27 mouse cellular contexts compared by ENCODE assay signal in genomic region chr6:113156064-113156463, GRCm38 (mm10). TPM values are rescaled to one million over a fixed set of nuclear protein-coding genes. Genes with fewer than 3 reads are reported as not detected.
DNase-seq lines count a peak whose midpoint lies in the region; ATAC-seq and TF ChIP-seq lines count a peak whose summit lies in the region.
"Had no signal": no experiment of that assay in that cellular context is flagged by ENCODE, and none has a peak within 500 bp of the region (broad histone marks: within the 10 kb centered on the region; RNA-seq: fewer than 3 reads in every experiment).

No protein-coding gene starts in this region.

- H3K36me3 ChIP-seq in intestine, embryonic 14.5 days (ENCODE audit: control insufficient read depth, insufficient read depth, low read length), result peaks cover 61% of the 10 kb centered on the region
- peaks cover 17% of the 10 kb centered on the region for H3K36me3 ChIP-seq in intestine, embryonic 15.5 days
- peaks cover 21% of the 10 kb centered on the region for H3K36me3 ChIP-seq in stomach, postnatal 0 days (ENCODE audit: control insufficient read depth, insufficient read depth, low read length)

- H3K9ac ChIP-seq in intestine, embryonic 14.5 days (ENCODE audit: low read length), result no peak overlapping the region
- H3K9ac ChIP-seq in intestine, embryonic 15.5 days, result no peak overlapping the region
- H3K9ac ChIP-seq in stomach, postnatal 0 days (ENCODE audit: low read length), result no peak overlapping the region
- H3K9ac ChIP-seq: embryonic facial prominence, embryonic 13.5 days; embryonic facial prominence, embryonic 15.5 days; forebrain, embryonic 13.5 days; forebrain, embryonic 15.5 days had no signal

- H3K27ac ChIP-seq in intestine, embryonic 14.5 days (ENCODE audit: low read depth), result no peak overlapping the region
- no peak overlapping the region for H3K27ac ChIP-seq in intestine, embryonic 15.5 days
- no peak overlapping the region for H3K27ac ChIP-seq in stomach, postnatal 0 days (replicated peaks)
- H3K27ac ChIP-seq: embryonic facial prominence, embryonic 13.5 days; embryonic facial prominence, embryonic 15.5 days; forebrain, embryonic 13.5 days; forebrain, embryonic 15.5 days had no signal

- no peak for TF ChIP-seq EP300 in stomach, postnatal 0 days (optimal IDR thresholded peaks at IDR 0.05)

- no peak; the same call in 1 of the 2 replicates for ATAC-seq in intestine, embryonic 14.5 days (replicated peaks; ENCODE audit: low FRiP score, low TSS enrichment, low read depth)
- no peak for ATAC-seq in intestine, embryonic 15.5 days
- peak; percentile 88 for ATAC-seq in stomach, postnatal 0 days (ENCODE audit: low FRiP score, low TSS enrichment)
- ATAC-seq: CD4-positive, CD25-positive, alpha-beta regulatory T cell, adult 4 months; forebrain, embryonic 13.5 days; forebrain, embryonic 15.5 days; Patski had no signal

- no peak for TF ChIP-seq CTCF in stomach, postnatal 0 days (IDR thresholded peaks at IDR 0.05; ENCODE audit: low read depth)

- 86% methylated on average over 4 of the region's 4 CpGs for WGBS in intestine, embryonic 14.5 days
- whole genome bisulfite sequencing in intestine, embryonic 15.5 days, result 85% methylated on average over 4 of the region's 4 CpGs
- WGBS in stomach, postnatal 0 days, result 80% methylated on average over 4 of the region's 4 CpGs

- no peak overlapping the region for H3K4me2 ChIP-seq in intestine, embryonic 14.5 days (ENCODE audit: low read length)
- no peak overlapping the region for H3K4me2 ChIP-seq in intestine, embryonic 15.5 days (replicated peaks)
- H3K4me2 ChIP-seq in stomach, postnatal 0 days (replicated peaks; ENCODE audit: low read depth), result no peak overlapping the region
- H3K4me2 ChIP-seq: embryonic facial prominence, embryonic 13.5 days; embryonic facial prominence, embryonic 15.5 days; forebrain, embryonic 13.5 days; forebrain, embryonic 15.5 days had no signal

- no peaks in the 10 kb centered on the region for H3K9me3 ChIP-seq in intestine, embryonic 14.5 days (ENCODE audit: control insufficient read depth, low read length)
- no peaks in the 10 kb centered on the region for H3K9me3 ChIP-seq in intestine, embryonic 15.5 days
- H3K9me3 ChIP-seq in stomach, postnatal 0 days (ENCODE audit: control insufficient read depth, low read length), result no peaks in the 10 kb centered on the region
- H3K9me3 ChIP-seq: embryonic facial prominence, embryonic 13.5 days; embryonic facial prominence, embryonic 15.5 days; forebrain, embryonic 13.5 days; forebrain, embryonic 15.5 days; G1E had no signal

- DNase-seq in heart, adult 11 months, result peak; percentile 44
- DNase-seq in heart, adult 8-10 months (ENCODE audit: low spot score), result no peak
- peak; percentile 39 for DNase-seq in intestine, embryonic 14.5 days (ENCODE audit: low spot score)
- peak; percentile 38 for DNase-seq in R1 (ENCODE audit: low read depth, low spot score)
- no peak for DNase-seq in stomach, postnatal 0 days (ENCODE audit: low spot score)
- DNase-seq in right cerebral cortex, postnatal 14 days, result no peak
- DNase-seq: adrenal gland, adult 2 months; adrenal gland, postnatal 10 days; adrenal gland, postnatal 25 days; B cell, adult 2 months; cerebellum, adult 11 months; cerebellum, adult 18-20 months; cerebellum, adult 8-10 months; cerebellum, adult 9-11 months; cerebellum, postnatal 14 days; cerebellum, postnatal 36 days; embryo, embryonic 11 days had no signal

- H3K4me3 ChIP-seq in intestine, embryonic 14.5 days (ENCODE audit: low read depth, low read length), result no peak overlapping the region
- H3K4me3 ChIP-seq in intestine, embryonic 15.5 days (replicated peaks), result no peak overlapping the region
- H3K4me3 ChIP-seq in stomach, postnatal 0 days (ENCODE audit: low read depth, low read length), result no peak overlapping the region
- H3K4me3 ChIP-seq: embryonic facial prominence, embryonic 13.5 days; embryonic facial prominence, embryonic 15.5 days; forebrain, embryonic 13.5 days; forebrain, embryonic 15.5 days had no signal

- no peaks in the 10 kb centered on the region for H3K4me1 ChIP-seq in intestine, embryonic 14.5 days (replicated peaks; ENCODE audit: control insufficient read depth, insufficient read depth, low read length)
- H3K4me1 ChIP-seq in intestine, embryonic 15.5 days (replicated peaks), result no peaks in the 10 kb centered on the region
- H3K4me1 ChIP-seq in stomach, postnatal 0 days (replicated peaks; ENCODE audit: control insufficient read depth, insufficient read depth), result no peaks in the 10 kb centered on the region
- H3K4me1 ChIP-seq: embryonic facial prominence, embryonic 13.5 days; embryonic facial prominence, embryonic 15.5 days; forebrain, embryonic 13.5 days; forebrain, embryonic 15.5 days had no signal

- H3K27me3 ChIP-seq in intestine, embryonic 14.5 days (replicated peaks; ENCODE audit: control insufficient read depth, insufficient read depth, low read length), result no peaks in the 10 kb centered on the region
- H3K27me3 ChIP-seq in intestine, embryonic 15.5 days (replicated peaks), result no peaks in the 10 kb centered on the region
- H3K27me3 ChIP-seq in stomach, postnatal 0 days (ENCODE audit: control insufficient read depth, insufficient read depth, low read length), result no peaks in the 10 kb centered on the region
- H3K27me3 ChIP-seq: CH12.LX; embryonic facial prominence, embryonic 13.5 days; embryonic facial prominence, embryonic 15.5 days; forebrain, embryonic 13.5 days; forebrain, embryonic 15.5 days; Patski had no signal

RNA-seq across cellular contexts. Expression of gene Lhfpl4, which starts 39.1 kb away (rescaled TPM):
- under 1 TPM; 0.29 to 0.59 (median 0.32) TPM for total RNA-seq in heart, adult 8-10 months (2022)
- 1.1 and 1.2 TPM in 2 replicates for polyA plus RNA-seq in intestine, embryonic 14.5 days (2014; fragmentation: Nextera tagmentation; extraction: Ambion mirVana)
- 1.7 and 2.3 TPM in 2 replicates for polyA plus RNA-seq in intestine, embryonic 15.5 days (2015; fragmentation: Nextera tagmentation; extraction: Ambion mirVana)
- 0.84 and 0.93 TPM in 2 replicates for polyA plus RNA-seq in stomach, postnatal 0 days (2015; fragmentation: Nextera tagmentation; extraction: Ambion mirVana)
- total RNA-seq: common myeloid progenitor, adult 5-6 weeks had no signal
- polyA plus RNA-seq: G1E had no signal

Comparison
In these comparisons a context has a peak if more than half of its experiments do, and no peak if none do; other contexts are left out.
1. DNase-seq: peak in heart, adult 11 months (single experiment), intestine, embryonic 14.5 days (single experiment) and R1 (single experiment); none in heart, adult 8-10 months (single experiment), stomach, postnatal 0 days (single experiment) and right cerebral cortex, postnatal 14 days (single experiment).